Mouse (Mus musculus): ENCODE results near the gene Ercc4. TPM values are rescaled to one million over a fixed set of nuclear protein-coding genes. Genes with fewer than 3 reads are reported as not detected.

Ercc4 gene
- polyA plus RNA-seq, 1 experiment from 2014 or later = 10.5 TPM

DNA sequence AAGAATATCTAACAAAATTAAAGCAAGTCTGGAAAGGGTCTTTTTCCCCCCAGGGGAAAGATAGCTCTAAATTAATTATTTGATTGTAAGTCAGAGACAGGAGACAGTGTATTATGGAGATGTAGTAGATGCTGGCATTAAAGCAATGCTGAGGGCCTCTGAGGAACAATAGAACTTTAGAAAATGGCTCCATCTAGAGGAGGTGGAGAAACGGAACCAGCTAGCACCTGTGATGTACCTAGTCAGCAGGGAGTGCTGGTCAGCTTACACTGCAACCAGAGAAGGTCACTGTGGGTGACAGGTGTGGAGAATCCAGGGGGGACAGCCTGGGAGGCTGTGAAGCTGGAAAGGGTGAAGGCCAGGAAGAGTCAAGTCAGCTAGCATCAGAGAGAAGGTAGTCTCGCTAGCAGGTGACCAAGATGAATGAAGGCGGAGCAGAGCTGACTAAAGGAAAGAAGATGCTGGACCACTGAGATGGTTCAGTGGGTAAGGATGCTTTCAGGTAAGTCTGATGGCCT, 48.7 kb downstream of the Ercc4 start:
- Histone ChIP-seq H3K27ac (ENCODE audit: low read length) (no peak overlapping the region), H3K9me3 (ENCODE audit: control insufficient read depth, low read length) (0 out of 2 replicates have a peak, but pooled peaks cover 2% of the 10 kb centered on the region), H3K4me2 (ENCODE audit: low read depth, low read length) (no peak overlapping the region), H3K36me3 (ENCODE audit: control insufficient read depth, insufficient read depth, low read length) (no peaks in the 10 kb centered on the region), H3K9ac (ENCODE audit: low read depth, low read length) (no peak overlapping the region), H3K4me1 (ENCODE audit: control insufficient read depth, insufficient read depth, low read length) (peaks cover 10% of the 10 kb centered on the region; the same call in 1 of the 2 replicates), H3K27me3 (replicated peaks; ENCODE audit: control insufficient read depth, insufficient read depth, low read length) (no peaks in the 10 kb centered on the region), H3K4me3 (ENCODE audit: low read length) (no peak overlapping the region)
- 65% methylated on average over 3 of the region's 3 CpGs for WGBS
- ATAC-seq = no peak

DNA sequence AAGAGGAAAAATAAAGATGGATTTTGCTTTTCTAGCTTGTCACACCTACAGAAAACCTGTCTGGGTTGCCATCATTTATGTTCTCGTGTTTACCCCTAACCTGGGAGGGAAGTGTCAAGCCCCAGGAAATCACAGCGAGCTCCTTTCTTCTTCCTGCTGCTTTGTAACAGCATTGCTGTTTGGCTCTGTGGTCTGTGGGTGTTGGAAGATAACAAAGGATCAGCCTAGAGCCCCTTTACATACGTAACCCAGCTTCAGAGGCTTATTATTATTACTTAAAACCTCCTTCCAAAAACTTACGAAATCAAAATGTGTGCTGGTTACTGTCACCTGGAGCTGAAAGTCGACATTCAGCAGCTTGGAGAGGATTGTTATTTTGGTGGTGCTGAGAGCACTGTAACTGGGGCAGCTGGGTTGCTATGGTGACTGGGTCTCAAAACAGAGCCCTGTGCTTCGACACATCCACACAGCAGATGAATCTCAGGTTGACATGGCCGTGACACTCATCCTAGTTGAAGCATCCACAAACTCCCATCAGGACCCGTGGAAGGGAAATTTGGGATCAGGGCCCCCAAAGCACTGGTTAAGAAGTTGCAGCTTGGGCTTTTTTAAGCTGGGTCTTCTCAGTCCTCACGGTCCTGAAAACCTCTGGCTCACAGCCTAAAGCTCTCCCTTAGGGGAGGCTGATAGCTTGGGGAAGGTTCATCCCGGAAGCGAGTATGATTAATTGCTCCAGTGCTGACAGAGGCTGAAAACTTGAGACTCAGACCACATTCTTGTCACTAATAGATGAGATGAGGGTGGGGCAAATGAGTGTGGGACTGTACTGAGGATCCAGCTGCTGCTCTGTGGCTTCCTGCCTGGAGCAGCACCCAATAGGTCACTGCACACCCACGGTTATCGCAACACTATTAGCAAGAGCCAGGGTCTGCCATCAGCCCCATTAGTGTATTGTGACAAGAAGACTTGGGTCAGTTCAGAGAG, 49.7 kb downstream of the Ercc4 start:
- no peak overlapping the region for H3K4me3 ChIP-seq (ENCODE audit: low read length)
- no peaks in the 10 kb centered on the region for H3K36me3 ChIP-seq (ENCODE audit: control insufficient read depth, insufficient read depth, low read length)
- 31% methylated on average over 13 of the region's 13 CpGs for WGBS
- H3K9me3 ChIP-seq (ENCODE audit: control insufficient read depth, low read length) = 0 out of 2 replicates have a peak, but pooled peaks cover 2% of the 10 kb centered on the region
- no peak overlapping the region; the same call in 1 of the 2 replicates for H3K27ac ChIP-seq (ENCODE audit: low read length)
- no peak overlapping the region for H3K9ac ChIP-seq (ENCODE audit: low read depth, low read length)
- H3K4me1 ChIP-seq (ENCODE audit: control insufficient read depth, insufficient read depth, low read length) = peaks cover 10% of the 10 kb centered on the region; the same call in 1 of the 2 replicates
- H3K4me2 ChIP-seq (ENCODE audit: low read depth, low read length) = peak overlapping the region; percentile 68
- no peaks in the 10 kb centered on the region for H3K27me3 ChIP-seq (replicated peaks; ENCODE audit: control insufficient read depth, insufficient read depth, low read length)
- peak; percentile 57 for ATAC-seq

DNA sequence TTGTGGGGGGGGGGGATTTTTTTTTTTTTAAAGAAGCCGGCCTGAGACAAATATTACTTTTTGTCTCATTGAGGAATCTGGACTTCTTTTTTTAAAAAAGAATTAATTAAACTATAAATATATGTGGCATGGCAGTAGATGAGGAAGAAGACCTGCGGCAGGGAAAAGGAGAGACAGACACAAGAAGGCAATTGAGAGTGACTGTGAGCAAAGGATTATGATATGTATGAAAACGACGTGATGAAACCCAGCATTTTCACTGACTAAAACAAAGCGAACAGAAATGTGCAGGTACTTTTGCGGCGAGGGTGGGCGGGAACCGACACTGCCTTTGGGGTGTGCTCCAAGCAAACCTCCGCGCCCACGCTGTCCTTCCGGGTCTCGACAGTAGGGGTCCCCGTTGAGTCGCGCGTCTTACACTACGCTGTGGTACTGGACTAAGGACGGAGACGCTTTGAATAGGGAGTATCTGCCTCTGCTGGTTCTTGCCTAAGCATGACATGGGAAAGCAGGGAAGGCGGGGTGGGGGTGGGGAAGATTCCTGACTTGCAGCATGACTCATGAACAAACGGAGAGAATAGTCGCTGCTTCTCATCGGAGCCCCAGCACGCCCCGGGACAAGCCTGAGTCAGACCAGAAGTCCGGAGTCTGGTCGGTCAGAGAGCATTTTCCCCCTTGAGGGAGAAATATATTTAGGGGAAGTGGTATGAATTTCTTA, 50.6 kb downstream of the Ercc4 start:
- Histone ChIP-seq H3K27me3 (replicated peaks; ENCODE audit: control insufficient read depth, insufficient read depth, low read length) (no peaks in the 10 kb centered on the region), H3K36me3 (ENCODE audit: control insufficient read depth, insufficient read depth, low read length) (no peaks in the 10 kb centered on the region), H3K9me3 (ENCODE audit: control insufficient read depth, low read length) (0 out of 2 replicates have a peak, but pooled peaks cover 2% of the 10 kb centered on the region), H3K4me3 (ENCODE audit: low read length) (peak overlapping the region; percentile 39), H3K27ac (ENCODE audit: low read length) (peak overlapping the region; percentile 33), H3K4me2 (ENCODE audit: low read depth, low read length) (peak overlapping the region; percentile 68), H3K9ac (ENCODE audit: low read depth, low read length) (peak overlapping the region; percentile 39; the same call in 1 of the 2 replicates), H3K4me1 (ENCODE audit: control insufficient read depth, insufficient read depth, low read length) (peaks cover 10% of the 10 kb centered on the region; the same call in 1 of the 2 replicates)
- WGBS = 3% methylated on average over 29 of the region's 29 CpGs
- ATAC-seq = peak; percentile 98

GRCm38 (mm10) chr16:13161516-13161915, 52.0 kb downstream of the Ercc4 start:
- whole genome bisulfite sequencing = 69% methylated on average over 5 of the region's 5 CpGs
- no peak overlapping the region for H3K27ac ChIP-seq (ENCODE audit: low read length)
- no peaks in the 10 kb centered on the region for H3K27me3 ChIP-seq (replicated peaks; ENCODE audit: control insufficient read depth, insufficient read depth, low read length)
- H3K9ac ChIP-seq (ENCODE audit: low read depth, low read length) = no peak overlapping the region
- ATAC-seq = no peak
- H3K4me2 ChIP-seq (ENCODE audit: low read depth, low read length) = no peak overlapping the region
- H3K4me3 ChIP-seq (ENCODE audit: low read length) = no peak overlapping the region
- H3K9me3 ChIP-seq (ENCODE audit: control insufficient read depth, low read length) = 0 out of 2 replicates have a peak, but pooled peaks cover 2% of the 10 kb centered on the region
- peaks cover 10% of the 10 kb centered on the region; the same call in 1 of the 2 replicates for H3K4me1 ChIP-seq (ENCODE audit: control insufficient read depth, insufficient read depth, low read length)
- no peaks in the 10 kb centered on the region for H3K36me3 ChIP-seq (ENCODE audit: control insufficient read depth, insufficient read depth, low read length)

DNA sequence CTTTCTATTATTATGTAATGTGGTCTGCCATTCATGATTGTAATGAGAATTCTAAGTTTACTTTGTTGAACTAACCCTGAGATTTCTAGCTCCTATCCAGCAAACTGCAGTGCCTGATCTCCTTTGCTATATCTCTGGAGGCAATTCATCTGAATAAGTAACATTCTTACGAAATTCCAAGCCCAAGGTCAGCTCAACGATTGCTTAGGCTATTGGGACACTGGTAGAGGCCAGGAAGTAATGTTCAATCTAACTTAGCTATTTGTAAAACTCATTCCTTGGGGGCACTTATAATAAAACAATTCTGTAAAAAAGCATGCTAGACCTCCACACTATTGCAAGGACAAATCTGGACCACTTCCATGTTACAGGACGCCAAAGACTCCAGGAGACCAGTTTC, 58.2 kb downstream of the Ercc4 start:
- Histone ChIP-seq H3K36me3 (ENCODE audit: control insufficient read depth, insufficient read depth, low read length) (no peaks in the 10 kb centered on the region), H3K4me3 (ENCODE audit: low read length) (no peak overlapping the region), H3K27ac (ENCODE audit: low read length) (no peak overlapping the region), H3K4me1 (ENCODE audit: control insufficient read depth, insufficient read depth, low read length) (no peaks in the 10 kb centered on the region), H3K4me2 (ENCODE audit: low read depth, low read length) (no peak overlapping the region), H3K27me3 (replicated peaks; ENCODE audit: control insufficient read depth, insufficient read depth, low read length) (no peaks in the 10 kb centered on the region), H3K9me3 (ENCODE audit: control insufficient read depth, low read length) (0 out of 2 replicates have a peak, but pooled peaks cover 6% of the 10 kb centered on the region), H3K9ac (ENCODE audit: low read depth, low read length) (no peak overlapping the region)
- ATAC-seq = no peak
- WGBS = 75% methylated on average over 3 of the region's 3 CpGs

GRCm38 (mm10) chr16:13173055-13173742, 63.7 kb downstream of the Ercc4 start:
- no peaks in the 10 kb centered on the region for H3K27me3 ChIP-seq (replicated peaks; ENCODE audit: control insufficient read depth, insufficient read depth, low read length)
- H3K4me3 ChIP-seq (ENCODE audit: low read length) = no peak overlapping the region
- H3K4me1 ChIP-seq (ENCODE audit: control insufficient read depth, insufficient read depth, low read length) = no peaks in the 10 kb centered on the region
- ATAC-seq = no peak
- H3K4me2 ChIP-seq (ENCODE audit: low read depth, low read length) = no peak overlapping the region
- no peak overlapping the region for H3K27ac ChIP-seq (ENCODE audit: low read length)
- no peaks in the 10 kb centered on the region for H3K9me3 ChIP-seq (ENCODE audit: control insufficient read depth, low read length)
- H3K9ac ChIP-seq (ENCODE audit: low read depth, low read length) = no peak overlapping the region
- no peaks in the 10 kb centered on the region for H3K36me3 ChIP-seq (ENCODE audit: control insufficient read depth, insufficient read depth, low read length)
- 84% methylated on average over 5 of the region's 5 CpGs for WGBS

GRCm38 (mm10) chr16:13182526-13182925, 73.0 kb downstream of the Ercc4 start:
- WGBS = 84% methylated on average over 5 of the region's 5 CpGs
- Histone ChIP-seq H3K9me3 (ENCODE audit: control insufficient read depth, low read length) (peaks cover 4% of the 10 kb centered on the region; the same call in 1 of the 2 replicates), H3K9ac (ENCODE audit: low read depth, low read length) (no peak overlapping the region), H3K36me3 (ENCODE audit: control insufficient read depth, insufficient read depth, low read length) (no peaks in the 10 kb centered on the region), H3K4me1 (ENCODE audit: control insufficient read depth, insufficient read depth, low read length) (no peaks in the 10 kb centered on the region; the same call in 1 of the 2 replicates), H3K4me2 (ENCODE audit: low read depth, low read length) (no peak overlapping the region), H3K4me3 (ENCODE audit: low read length) (no peak overlapping the region), H3K27ac (ENCODE audit: low read length) (no peak overlapping the region), H3K27me3 (replicated peaks; ENCODE audit: control insufficient read depth, insufficient read depth, low read length) (no peaks in the 10 kb centered on the region)
- ATAC-seq = no peak

GRCm38 (mm10) chr16:13183182-13183742, 73.8 kb downstream of the Ercc4 start:
- Histone ChIP-seq H3K4me2 (ENCODE audit: low read depth, low read length) (no peak overlapping the region), H3K27me3 (replicated peaks; ENCODE audit: control insufficient read depth, insufficient read depth, low read length) (no peaks in the 10 kb centered on the region), H3K27ac (ENCODE audit: low read length) (no peak overlapping the region), H3K36me3 (ENCODE audit: control insufficient read depth, insufficient read depth, low read length) (no peaks in the 10 kb centered on the region), H3K9ac (ENCODE audit: low read depth, low read length) (no peak overlapping the region), H3K4me1 (ENCODE audit: control insufficient read depth, insufficient read depth, low read length) (no peaks in the 10 kb centered on the region; the same call in 1 of the 2 replicates), H3K9me3 (ENCODE audit: control insufficient read depth, low read length) (peaks cover 4% of the 10 kb centered on the region; the same call in 1 of the 2 replicates), H3K4me3 (ENCODE audit: low read length) (no peak overlapping the region)
- 71% methylated on average over 4 of the region's 4 CpGs for WGBS
- ATAC-seq = no peak

Data from intestine, embryonic 16.5 days (tissue).